Mouse (Mus musculus) cortical plate, adult 2 months (tissue): ENCODE data around the gene Prkar1b. TPM values are rescaled to one million over a fixed set of nuclear protein-coding genes. Genes with fewer than 3 reads are reported as not detected.
A peak's percentile ranks its signal among the peaks of the same experiment; 100 is the strongest.

ENCODE experiments used
- H3K27ac ChIP-seq: fragments of 200-500 bp; 2 replicates; pipeline ENCODE4 v1.5.1; 2012; ENCODE audit warnings: low read length, control low read depth, inconsistent platforms; ENCODE audit not compliant: insufficient read depth
- H3K4me1 ChIP-seq: fragments of 200-500 bp; 2 replicates; pipeline ENCODE4 v1.6.1; 2011; ENCODE audit warnings: low read length; ENCODE audit not compliant: control insufficient read depth, insufficient read depth
- H3K4me3 ChIP-seq: fragments of 200-500 bp; 2 replicates; pipeline ENCODE4 v1.5.1; 2011; ENCODE audit warnings: mild to moderate bottlenecking, low read length, control low read depth; ENCODE audit not compliant: insufficient read depth
- CTCF ChIP-seq: fragments of 200-500 bp; IDR thresholded peaks from 2 replicates; pipeline ENCODE4 v1.5.1; 2011; ENCODE audit warnings: mild to moderate bottlenecking, control low read depth, low read length; ENCODE audit not compliant: insufficient read depth; ENCODE audit errors: extremely low read depth
- POLR2A ChIP-seq: fragments of 200-500 bp; IDR thresholded peaks from 2 replicates; pipeline ENCODE4 v1.6.1; 2011; ENCODE audit warnings: mild to moderate bottlenecking, low read length, control low read depth; ENCODE audit not compliant: insufficient read depth; ENCODE audit errors: extremely low read depth
- polyA plus RNA-seq: library from polyadenylated mRNA; depleted of rRNA; stranded (reverse); fragments of >200 nt; gene quantifications from 2 replicates; pipeline ENCODE4 v1.2.3, GENCODE M21; 2012

The Prkar1b gene
- polyA plus RNA-seq, 1 experiment: 862 TPM

DNA sequence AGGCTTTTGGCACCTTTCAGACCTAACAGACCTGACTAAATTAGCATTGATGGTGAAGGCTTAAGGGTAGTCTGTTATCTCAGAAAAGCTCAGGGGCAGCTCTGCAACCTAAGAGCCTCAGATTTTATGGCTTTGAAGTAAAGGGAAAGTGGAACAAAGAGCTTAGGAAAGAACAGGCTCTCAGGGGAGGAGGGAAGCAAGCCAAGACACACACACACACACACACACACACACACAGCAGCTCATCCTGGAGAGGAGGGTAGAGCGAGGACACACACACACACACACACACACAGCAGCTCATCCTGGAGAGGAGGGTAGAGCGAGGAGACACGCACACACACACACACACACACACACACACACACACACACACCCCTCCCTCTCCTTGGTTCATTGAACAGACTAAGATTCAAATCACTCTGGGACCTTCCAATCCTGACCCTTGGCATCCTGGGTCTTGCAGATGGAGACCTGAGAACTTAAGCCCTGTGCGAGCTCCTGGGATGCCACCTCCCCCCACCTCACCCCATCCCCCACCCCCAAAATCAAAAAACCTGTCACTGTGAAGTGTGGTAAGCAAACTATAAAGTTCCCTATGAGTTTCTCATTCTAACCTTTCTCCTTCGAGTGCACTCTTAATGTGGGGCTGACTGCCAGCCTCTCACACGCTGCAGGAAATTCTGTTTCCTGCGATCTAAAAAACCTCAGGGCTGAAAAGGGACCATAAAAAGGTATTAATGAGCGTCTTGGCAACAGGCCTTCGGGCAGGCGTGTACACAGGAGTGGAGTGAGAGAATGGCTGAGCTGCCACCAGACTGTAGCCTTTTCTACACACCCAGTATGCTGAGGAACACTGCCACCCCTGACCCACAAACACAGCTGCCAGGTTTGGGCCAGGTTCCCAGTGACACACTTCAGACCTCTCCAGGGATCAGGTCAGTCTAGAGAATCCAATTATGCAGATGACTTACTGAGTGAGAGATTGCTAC, 25.1 kb upstream of the Prkar1b start:
- H3K4me3 ChIP-seq: no peak overlapping the region
- no peak for TF ChIP-seq CTCF
- no peak for TF ChIP-seq POLR2A
- H3K27ac ChIP-seq: no peak overlapping the region

DNA sequence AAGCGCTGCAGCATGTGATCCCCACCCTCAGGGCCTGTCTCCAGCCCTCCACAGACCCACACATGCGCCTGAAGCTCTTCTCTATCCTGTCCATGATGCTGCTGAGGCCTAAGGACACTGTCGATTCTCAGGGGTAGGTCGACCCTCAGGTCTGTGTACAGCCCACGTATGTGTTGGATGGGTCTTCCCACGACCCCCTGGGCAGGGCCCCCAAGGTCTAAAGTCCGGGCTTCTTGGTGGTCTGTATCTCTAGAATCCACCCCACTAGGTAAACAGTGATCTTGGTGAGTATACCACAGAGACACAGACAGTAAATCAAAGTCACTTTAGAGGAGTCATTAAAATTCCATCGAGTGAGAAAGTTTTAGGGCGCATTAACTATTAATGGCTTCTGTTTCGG, 24.3 kb upstream of the Prkar1b start:
- Histone ChIP-seq H3K4me1 (no peaks in the 10 kb centered on the region), H3K4me3 (no peak overlapping the region), H3K27ac (no peak overlapping the region)
- no peak for TF ChIP-seq POLR2A
- no peak for TF ChIP-seq CTCF

More for the DNA sequence above, 25.1 kb upstream of the Prkar1b start:
- H3K4me1 ChIP-seq: no peaks in the 10 kb centered on the region

DNA sequence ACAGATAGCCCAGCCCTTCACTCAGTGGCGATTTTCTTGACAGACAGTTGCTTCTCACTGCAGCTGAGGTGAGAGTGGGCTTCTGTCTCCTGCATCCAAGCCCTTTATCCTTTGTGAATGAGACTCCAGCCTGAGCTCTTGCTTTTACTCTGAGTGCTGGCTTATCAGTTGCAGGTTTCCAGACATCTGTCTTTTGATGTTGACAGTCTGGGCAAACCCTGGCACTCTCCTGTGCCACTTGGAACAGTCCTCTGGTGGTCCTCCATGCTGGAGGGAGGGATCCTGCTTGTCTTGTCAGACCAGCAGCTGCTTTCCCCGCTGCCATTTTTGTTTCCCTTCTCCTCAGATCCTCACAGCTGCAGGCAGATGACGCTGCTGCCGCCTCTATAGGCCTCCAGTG, 22.1 kb upstream of the Prkar1b start:
- Histone ChIP-seq H3K27ac (no peak overlapping the region), H3K4me3 (no peak overlapping the region), H3K4me1 (no peaks in the 10 kb centered on the region)
- TF ChIP-seq CTCF (no peak), POLR2A (no peak)

DNA sequence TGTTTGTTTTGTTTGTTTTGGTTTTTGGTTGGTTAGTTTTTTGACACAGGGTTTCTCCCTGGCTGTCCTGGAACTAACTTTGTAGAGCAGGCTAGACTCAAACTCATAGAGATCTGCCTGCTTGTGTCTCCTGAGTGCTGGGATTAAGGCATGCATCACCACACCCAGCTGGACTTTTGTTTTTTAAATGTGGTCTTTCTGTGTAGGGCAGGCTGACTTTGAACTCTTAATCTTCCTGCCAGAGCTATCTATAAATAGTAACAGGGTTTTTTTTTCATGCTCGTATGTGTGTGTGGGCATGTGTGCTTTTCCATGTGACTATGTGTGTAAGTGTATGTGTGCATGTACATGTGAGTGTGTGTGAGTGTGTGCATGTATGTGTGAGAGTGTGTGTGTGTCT, 17.7 kb upstream of the Prkar1b start:
- H3K4me1 ChIP-seq: no peaks in the 10 kb centered on the region

DNA sequence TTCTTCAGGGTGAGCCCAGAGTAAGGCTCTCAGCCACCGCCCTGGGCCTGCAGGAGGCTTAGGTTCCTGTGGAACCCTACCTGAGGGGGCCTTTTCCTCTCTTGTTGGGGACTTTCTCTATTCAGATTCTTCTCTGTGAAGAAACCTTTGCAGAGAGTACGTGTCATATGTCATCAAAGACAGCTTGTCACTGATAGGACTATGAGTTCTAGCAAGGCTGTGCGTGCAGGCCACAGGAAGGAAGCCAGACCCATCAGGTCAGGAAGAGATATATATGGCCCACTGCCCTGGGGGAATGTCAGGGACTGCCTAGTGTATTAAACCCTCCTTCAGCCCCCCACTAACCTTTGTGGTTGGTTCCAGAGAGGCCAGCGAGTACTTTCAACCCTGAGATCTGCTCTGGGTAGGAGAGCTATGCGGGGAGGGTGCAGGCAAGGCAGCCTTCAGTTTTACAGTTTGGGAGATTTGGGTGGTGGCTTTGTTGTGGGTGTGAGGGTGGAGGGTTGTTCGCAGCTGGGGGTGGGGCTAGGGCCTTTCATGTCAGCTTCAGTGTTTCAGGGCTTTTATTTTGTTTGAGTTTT, 17.1 kb upstream of the Prkar1b start:
- Histone ChIP-seq H3K4me1 (no peaks in the 10 kb centered on the region), H3K4me3 (no peak overlapping the region), H3K27ac (no peak overlapping the region)
- no peak for TF ChIP-seq POLR2A
- no peak for TF ChIP-seq CTCF

More for the DNA sequence above, 17.7 kb upstream of the Prkar1b start:
- H3K4me3 ChIP-seq: no peak overlapping the region
- no peak overlapping the region for H3K27ac ChIP-seq
- TF ChIP-seq CTCF: no peak
- no peak for TF ChIP-seq POLR2A

DNA sequence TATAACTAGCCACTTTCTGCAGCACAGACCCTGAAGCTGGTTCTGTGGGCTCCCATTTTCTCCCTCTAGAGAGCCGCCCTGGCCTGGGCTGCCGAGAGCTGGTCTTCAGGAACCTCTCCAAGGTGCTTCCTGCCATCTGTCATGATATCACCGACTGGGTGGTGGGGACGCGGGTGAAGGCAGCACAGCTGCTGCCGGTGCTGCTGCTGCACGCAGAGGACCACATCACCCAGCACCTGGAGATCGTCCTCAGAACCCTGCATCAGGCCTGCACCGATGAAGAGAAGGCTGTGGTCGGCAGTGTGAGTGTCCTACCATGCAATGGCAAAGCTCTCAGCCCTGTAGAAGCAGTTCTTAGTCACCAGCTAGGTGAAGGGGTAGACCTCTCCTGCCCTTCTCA, 11.8 kb upstream of the Prkar1b start:
- Histone ChIP-seq H3K4me3 (no peak overlapping the region), H3K27ac (no peak overlapping the region), H3K4me1 (no peaks in the 10 kb centered on the region)
- no peak for TF ChIP-seq CTCF

DNA sequence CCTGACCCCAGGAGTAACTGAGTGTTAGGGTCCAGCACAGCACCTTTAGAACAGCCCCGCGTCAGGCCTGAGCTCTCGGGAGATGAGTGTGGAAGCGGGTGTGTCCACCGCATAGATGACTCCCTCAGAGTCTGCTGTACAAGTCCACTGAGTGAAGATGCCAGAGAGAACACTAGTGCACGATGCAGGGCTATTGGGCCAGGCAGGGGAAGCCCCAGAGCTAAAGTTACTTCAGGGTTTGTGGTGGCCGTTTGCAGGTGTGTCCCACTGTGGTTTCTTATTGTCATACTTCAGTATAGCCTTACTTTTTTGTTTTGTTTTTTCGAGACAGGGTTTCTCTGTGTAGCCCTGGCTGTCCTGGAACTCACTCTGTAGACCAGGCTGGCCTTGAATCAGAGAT, 11.1 kb upstream of the Prkar1b start:
- Histone ChIP-seq H3K4me1 (no peaks in the 10 kb centered on the region), H3K4me3 (no peak overlapping the region), H3K27ac (no peak overlapping the region)
- TF ChIP-seq CTCF: no peak

DNA sequence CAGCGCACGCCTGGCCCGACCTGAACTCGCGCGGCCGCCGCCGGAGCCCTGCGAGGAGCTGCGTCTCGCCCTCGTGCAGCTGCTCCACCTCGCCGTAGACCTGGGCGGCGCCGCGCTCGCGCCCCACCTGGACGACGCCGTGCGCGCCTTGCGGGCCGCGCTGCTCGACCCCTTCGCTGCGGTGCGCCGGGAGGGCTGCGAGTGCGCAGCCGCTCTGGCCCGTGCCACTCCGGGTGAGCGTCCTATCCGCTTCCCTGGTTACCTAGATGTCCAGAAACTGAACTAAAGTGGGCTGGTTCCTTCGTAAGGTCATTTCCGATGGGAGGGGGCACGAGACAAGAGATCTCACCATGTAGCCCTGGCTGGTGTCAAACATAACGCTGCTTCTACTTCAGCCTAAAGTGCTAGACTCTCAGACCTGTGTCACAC, 816 bp upstream of the Prkar1b start:
- Histone ChIP-seq H3K4me3 (peak overlapping the region; percentile 44), H3K27ac (no peak overlapping the region), H3K4me1 (peaks cover 8% of the 10 kb centered on the region)
- TF ChIP-seq CTCF: no peak
- TF ChIP-seq POLR2A: no peak

DNA sequence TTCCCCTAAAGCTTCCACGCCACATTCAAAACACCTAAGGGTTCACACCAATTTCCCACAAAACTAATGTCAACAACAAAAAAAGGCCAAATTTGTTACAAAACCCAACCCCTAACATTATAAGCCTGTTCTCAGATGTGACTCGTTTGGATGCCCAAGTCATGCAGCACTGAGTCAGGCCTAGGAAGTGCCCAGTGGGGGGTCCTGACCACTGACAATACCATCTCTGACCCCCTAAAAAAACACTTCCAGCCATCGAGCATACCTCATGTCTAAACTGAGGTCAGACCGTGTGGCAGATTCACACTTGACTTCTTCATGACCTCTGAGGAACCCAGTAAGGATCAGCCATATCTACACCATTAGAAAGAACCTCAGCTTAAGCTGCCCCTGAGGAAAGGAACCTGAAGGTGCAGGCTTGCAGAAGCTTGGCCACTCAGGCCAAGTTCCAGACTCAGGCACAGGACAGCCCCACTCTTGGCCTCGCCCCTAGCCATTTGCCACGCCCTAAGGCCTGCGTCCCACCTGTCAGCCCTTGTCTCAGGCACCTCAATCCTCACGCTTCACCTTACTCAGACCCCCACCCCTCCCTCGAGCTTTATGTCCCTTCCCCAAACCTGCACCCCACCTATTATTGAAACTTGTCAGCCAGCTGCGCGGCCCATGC, 662 bp downstream of the Prkar1b start:
- no peak for TF ChIP-seq POLR2A
- TF ChIP-seq CTCF: no peak
- H3K4me3 ChIP-seq: peak overlapping the region; percentile 44
- H3K4me1 ChIP-seq: peaks cover 8% of the 10 kb centered on the region
- H3K27ac ChIP-seq: no peak overlapping the region
